Mouse (Mus musculus) ES-E14 (cell line): ENCODE data around the gene Dppa3.

Experiments used
- CHD2 ChIP-seq: IDR thresholded peaks from 2 replicates; pipeline ENCODE4 v1.6.1; 2014; ENCODE audit warnings: mild to moderate bottlenecking, low read depth, low read length, inconsistent platforms
- ZNF384 ChIP-seq: IDR thresholded peaks from 2 replicates; pipeline ENCODE4 v1.6.1; 2012; ENCODE audit warnings: low read depth, low read length, inconsistent platforms

DNA sequence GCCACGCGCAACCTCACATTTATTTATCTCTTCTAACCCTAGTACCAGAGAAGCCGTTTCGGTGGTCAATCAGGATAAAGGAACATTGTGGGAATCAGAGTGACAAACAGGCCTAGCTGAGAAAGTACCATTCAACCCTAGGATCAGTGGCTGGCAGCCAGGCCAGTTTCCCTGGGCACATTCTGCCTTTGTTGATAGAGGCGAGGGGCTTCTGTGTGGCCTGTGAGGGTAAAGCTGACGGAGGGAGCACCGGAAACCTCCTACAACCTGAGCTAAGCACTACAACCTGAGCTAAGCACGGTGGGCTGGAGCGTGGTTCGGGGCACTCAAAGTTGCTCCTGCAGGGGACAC is 44.0 kb downstream of the Dppa3 start:
- no peak for TF ChIP-seq CHD2
- TF ChIP-seq ZNF384 = no peak
